Mouse (Mus musculus) yolk sac, embryonic 10.5 days (tissue): Measurements from ENCODE around the gene Rnf150.

ENCODE experiments used
- DNase-seq: peaks from one replicate; pipeline ENCODE4 v3.0.0-alpha.2; 2017; ENCODE audit warnings: low spot score

The Rnf150 gene

GRCm38 (mm10) chr8:82889062-82889720, 26.0 kb downstream of the Rnf150 start:
- DNase-seq = no peak

DNA sequence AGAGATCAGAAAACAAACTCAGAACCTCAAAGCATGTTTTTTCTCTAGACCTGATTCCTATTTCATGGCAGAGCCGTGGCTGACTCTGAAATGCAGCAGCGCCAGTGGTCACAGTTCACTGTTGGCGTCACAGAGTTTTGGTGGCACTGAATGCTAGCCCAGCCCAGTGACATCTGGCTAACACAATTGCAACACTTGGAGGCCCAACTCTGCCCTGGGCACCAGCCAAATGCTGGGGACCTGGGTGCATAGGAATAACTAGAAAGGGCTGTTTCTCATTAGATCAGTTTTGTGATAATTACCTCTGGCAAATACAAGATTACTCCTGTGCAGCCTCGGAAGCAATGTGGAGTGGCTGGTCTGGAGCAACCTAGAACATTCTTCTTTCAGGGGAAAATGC, 31.9 kb downstream of the Rnf150 start:
- DNase-seq = no peak

GRCm38 (mm10) chr8:82896796-82897195, 33.6 kb downstream of the Rnf150 start:
- no peak for DNase-seq

GRCm38 (mm10) chr8:82897628-82898458, 34.7 kb downstream of the Rnf150 start:
- DNase-seq = no peak

DNA sequence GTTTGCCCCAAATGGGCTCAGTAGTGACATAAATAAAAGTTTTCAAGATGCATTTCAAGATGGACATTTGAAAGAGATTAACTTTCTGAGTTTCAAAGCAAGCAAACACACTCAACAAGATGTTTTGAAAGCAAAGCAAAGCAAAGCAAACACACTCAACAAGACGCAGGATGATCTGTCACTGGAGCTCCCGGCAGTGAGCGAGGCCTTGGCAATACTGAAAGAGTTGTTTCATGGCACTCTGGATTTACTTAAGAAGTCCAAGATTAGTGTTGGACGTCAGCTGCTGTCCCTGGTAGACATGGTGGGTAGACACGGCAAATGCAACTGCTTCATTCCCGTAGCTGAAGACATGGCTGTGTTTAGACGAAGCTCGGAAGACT, 35.3 kb downstream of the Rnf150 start:
- DNase-seq = no peak

GRCm38 (mm10) chr8:82900958-82901357, 37.8 kb downstream of the Rnf150 start:
- DNase-seq = no peak

DNA sequence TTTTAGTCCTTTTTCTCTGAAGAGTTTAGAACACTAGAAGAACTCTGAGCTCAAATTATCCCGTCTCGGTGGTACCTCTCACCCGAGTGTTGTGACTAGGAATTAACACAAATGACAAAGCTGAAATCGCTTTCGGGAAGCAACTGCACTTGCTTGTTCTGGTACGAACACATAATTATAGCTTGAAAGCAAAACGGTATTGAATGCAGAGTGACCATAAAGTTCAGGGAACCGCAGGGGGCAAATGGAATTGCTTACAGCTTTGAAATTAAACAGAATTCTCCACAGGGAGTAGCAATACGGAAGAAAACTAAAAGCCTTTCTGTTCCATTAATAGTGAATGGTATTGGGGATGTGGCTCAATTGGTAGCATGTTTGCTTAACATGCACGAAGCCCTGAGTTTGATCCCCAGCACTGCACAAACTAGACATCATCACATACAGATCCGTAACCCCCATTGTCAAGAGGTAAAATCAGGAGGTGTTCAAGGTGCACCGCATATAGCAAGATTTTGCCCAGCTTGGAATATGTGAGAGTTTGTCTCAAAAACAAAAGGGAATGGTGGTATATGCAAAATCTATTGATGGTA, 38.5 kb downstream of the Rnf150 start:
- no peak for DNase-seq

- DNase-seq = no peak
These were observed 40.3 kb downstream of the Rnf150 start for GRCm38 (mm10) chr8:82903497-82903896.

GRCm38 (mm10) chr8:82907271-82907670, 44.1 kb downstream of the Rnf150 start:
- DNase-seq = no peak

DNA sequence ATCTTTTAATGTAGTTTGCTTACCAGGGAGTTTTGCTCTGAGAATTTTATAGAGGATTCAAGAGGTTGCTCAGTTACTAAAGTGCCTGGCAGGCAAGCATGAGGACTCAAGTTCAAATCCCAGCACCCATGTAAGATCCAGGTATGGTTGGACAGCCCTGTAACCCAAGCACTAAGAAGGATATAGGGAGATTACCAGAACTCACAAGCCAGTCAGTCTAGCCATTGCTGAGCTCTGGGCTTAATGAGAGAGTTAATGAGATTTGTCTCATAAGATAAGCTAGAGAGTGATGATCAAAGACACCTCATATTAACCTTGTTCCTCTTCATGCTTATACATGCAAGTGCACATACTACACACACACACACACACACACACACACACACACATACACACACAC, 48.3 kb downstream of the Rnf150 start:
- DNase-seq = no peak

GRCm38 (mm10) chr8:82912282-82912681, 49.1 kb downstream of the Rnf150 start:
- DNase-seq = no peak

DNA sequence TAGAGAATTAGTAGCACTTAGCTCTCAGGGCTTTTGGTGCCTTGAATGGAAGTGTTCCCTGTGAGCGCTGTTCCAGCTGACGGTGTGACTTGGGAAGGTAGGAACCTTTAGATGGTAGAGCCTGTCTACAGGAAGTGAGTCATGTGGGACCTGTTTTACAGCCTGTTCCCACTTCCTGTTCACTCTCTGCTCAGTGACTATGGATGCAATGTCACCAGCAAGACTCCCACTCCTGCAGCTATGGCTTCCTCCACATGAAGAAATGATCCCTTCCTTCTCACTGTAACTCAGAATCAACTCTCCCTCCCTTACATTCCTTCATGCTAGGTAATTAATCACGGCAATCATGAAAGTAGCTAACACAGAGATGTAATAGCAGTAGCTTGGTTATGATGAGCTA, 51.4 kb downstream of the Rnf150 start:
- no peak for DNase-seq

DNA sequence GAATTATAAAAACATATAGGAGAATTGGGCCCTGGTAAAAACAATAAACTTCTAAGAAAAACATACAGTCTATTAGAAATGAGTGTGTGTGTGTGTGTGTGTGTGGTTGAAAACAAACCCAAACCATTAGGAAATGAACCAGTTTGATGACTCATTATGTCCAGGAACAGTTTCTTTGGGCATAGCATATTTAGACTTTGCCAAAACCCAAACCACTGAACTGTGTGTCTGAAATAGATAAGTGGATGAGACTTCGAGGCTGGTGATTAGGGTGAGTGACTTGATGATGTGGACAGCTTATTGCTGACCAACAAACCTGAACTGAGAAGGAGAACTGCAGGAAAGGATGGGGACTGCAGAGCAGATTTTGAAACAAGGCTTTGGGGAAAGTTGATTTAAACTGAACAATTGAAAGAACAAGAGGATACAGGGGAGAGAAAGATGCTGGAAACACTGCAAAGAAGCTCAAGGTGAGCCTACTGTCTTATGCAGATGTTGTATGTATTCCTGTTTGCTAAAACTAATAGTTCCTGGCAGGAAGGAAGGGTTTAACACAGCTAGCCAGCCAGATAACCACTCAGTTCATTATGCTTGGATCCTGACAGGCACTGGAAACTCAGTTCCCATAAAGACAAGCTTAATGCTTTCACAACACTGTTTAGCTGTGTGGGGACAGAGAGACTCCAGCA, 53.8 kb downstream of the Rnf150 start:
- DNase-seq = no peak

GRCm38 (mm10) chr8:82917540-82918316, 54.6 kb downstream of the Rnf150 start:
- DNase-seq = no peak

DNA sequence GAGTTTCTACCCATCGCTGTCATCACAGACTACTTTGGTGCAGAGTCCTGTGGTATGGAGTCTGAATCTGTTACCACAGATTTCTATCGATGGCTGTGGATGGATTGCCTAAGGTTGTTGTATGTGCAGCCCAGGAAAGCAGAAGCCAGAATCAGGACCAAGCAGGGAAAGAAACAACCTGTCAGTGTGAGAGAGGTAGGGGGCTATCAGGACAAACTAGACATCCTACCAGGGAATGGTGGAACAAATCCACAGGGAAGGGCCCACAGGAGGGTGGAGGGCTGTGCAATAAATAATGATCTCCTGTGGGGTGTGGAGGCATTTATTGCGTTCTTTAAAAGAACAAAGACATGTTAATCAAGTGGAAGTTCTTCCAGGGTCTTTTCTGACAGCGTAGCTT, 56.5 kb downstream of the Rnf150 start:
- no peak for DNase-seq

GRCm38 (mm10) chr8:82920124-82920523, 57.0 kb downstream of the Rnf150 start:
- DNase-seq = no peak

DNA sequence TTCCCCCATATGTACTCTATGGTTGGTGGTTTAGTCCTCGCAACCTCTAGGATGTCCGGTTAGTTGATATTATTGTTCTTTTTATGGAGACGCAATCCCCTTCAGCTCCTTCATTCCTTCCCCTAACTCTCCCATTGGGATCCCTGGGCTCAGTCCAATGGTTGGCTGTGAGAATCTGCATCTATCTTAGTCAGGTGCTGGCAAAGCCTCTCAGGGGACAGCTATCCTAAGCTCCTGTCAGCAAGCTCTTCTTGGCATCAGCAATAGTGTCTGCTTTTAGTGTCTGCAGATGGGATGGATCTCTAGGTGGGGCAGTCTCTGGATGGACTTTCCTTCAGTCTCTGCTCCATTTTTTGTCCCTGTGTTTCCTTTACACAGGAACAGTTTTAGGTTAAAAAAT, 62.1 kb downstream of the Rnf150 start:
- DNase-seq = no peak

DNA sequence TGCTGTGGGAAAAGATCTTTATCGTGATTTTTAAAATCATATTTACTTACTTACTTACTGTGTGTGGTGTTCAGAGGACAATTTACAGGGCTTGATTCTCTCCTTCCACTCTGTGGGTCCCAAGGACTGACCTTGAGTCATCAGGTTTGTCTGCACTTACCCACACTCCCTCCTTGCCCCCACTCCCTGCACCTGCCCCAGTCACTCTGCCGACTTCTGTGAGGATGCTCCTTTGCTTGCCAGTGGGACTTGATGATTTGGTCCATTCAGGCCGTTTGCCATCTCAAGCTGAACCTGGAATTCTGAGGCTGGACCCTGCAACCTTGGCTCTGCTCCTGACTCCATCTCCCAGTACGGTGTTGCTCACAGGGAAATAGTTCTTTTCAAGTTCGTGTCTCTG, 63.4 kb downstream of the Rnf150 start:
- no peak for DNase-seq

DNA sequence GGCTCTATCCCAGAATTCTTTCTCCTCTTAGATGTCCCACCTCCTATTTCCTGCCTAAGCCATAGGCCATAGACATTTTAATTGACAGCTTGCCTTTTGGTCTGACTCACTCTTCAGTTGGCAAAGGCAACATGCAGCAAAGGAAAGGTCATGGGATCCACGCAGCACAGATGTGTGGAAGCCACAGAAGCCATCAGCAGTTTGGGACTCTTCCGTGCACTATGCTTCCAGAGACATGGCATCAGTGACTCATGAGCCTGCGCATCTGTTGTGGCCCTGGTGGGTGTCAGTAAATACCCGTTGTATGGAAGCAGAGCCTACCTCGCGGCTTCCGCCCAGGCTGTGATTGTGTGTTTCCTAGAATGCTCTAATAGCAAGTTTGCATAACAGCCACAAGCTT, 68.4 kb downstream of the Rnf150 start:
- DNase-seq = no peak

GRCm38 (mm10) chr8:82936162-82936561, 73.0 kb downstream of the Rnf150 start:
- DNase-seq = no peak

DNA sequence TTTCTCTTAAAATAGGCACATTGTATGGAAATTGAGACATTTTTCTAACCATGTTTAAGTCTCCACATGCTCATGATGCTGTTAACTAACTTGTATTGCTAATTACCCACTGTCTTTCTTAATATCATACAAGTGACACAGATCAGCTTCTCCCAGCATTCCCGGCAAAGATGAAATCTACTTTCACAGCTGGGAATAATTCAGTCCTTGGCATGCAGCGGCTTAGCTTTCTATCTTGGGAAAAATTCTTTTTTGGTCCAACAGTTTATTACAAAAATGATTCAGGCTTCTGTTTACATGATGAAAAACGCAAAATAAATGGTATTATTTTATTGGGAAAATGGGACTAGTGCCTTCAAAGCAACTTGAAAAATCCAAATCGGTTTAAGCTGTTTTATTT, 73.7 kb downstream of the Rnf150 start:
- DNase-seq = no peak

DNA sequence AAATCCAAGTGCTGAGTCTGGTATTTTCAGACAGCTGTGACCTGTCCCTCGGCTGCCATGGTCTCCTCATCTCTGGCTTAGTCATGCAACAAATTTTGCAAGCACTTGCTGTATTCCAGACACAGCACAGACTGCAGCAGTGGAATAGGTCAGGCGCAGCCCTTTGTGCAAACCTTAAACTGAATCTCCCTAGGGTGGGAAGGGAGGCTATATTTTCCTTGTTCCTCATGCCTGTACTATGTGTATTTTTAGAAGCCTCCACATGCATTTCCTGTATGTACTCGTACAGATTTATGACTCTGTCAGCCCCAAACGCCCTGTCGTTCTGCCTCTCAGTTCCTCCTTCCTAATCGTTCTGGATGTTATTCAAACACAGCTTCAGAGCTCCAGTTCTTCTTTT, 76.8 kb downstream of the Rnf150 start:
- DNase-seq = peak; percentile 9
